Mouse (Mus musculus) myocyte (in vitro differentiated cells): ENCODE results near the gene Nucb2. TPM values are rescaled to one million over a fixed set of nuclear protein-coding genes. Genes with fewer than 3 reads are reported as not detected.

Experiments
- H3K27me3 ChIP-seq: one replicate; pipeline ENCODE4 v1.6.1; 2011; ENCODE audit not compliant: control insufficient read depth, insufficient read depth, insufficient read length
- H3K36me3 ChIP-seq: one replicate; pipeline ENCODE4 v1.6.1; 2011; ENCODE audit not compliant: control insufficient read depth, insufficient read depth
- H3K4me2 ChIP-seq: one replicate; pipeline ENCODE4 v1.6.1; 2011; ENCODE audit warnings: low read depth, control low read depth
- H3K4me3 ChIP-seq: one replicate; pipeline ENCODE4 v1.5.1; 2011; ENCODE audit warnings: mild to moderate bottlenecking, control low read depth, moderate library complexity
- H3K79me2 ChIP-seq: one replicate; pipeline ENCODE4 v1.6.1; 2011; ENCODE audit not compliant: control insufficient read depth, insufficient read depth
- H3ac ChIP-seq: one replicate; pipeline ENCODE4 v1.6.1; 2011; ENCODE audit not compliant: control insufficient read depth, insufficient read length
- CEBPB ChIP-seq: IDR thresholded peaks from 2 replicates; pipeline ENCODE4 v1.6.1; 2011; ENCODE audit warnings: mild to moderate bottlenecking, moderate library complexity; ENCODE audit not compliant: poor library complexity, insufficient read depth, severe bottlenecking
- E2F4 ChIP-seq: IDR thresholded peaks from one replicate; pipeline ENCODE4 v1.6.1; 2011; ENCODE audit warnings: mild to moderate bottlenecking, control low read depth, moderate library complexity; ENCODE audit not compliant: insufficient read depth
- MAX ChIP-seq: IDR thresholded peaks from one replicate; pipeline ENCODE4 v1.6.1; 2011; ENCODE audit warnings: low read depth, mild to moderate bottlenecking, control low read depth
- MYOD1 ChIP-seq, 3 experiments: IDR thresholded peaks; one replicate each; pipeline ENCODE4 v1.6.1; 2011; ENCODE audit warnings: control low read depth in 2 of 3, low read depth in 2 of 3, mild to moderate bottlenecking in 2 of 3, moderate library complexity in 1 of 3; ENCODE audit not compliant: insufficient read length in 2 of 3, control insufficient read depth in 1 of 3
- MYOG ChIP-seq, 3 experiments: IDR thresholded peaks; one replicate each; pipeline ENCODE4 v1.6.1; 2011; ENCODE audit warnings: control low read depth in 2 of 3, low read depth in 2 of 3, mild to moderate bottlenecking in 2 of 3; ENCODE audit not compliant: insufficient read length in 2 of 3, control insufficient read depth in 1 of 3, insufficient read depth in 1 of 3
- POLR2A ChIP-seq: IDR thresholded peaks from one replicate; pipeline ENCODE4 v1.6.1; 2011; ENCODE audit warnings: low read depth, mild to moderate bottlenecking, control low read depth, moderate library complexity; ENCODE audit not compliant: insufficient read length
- POLR2AphosphoS2 ChIP-seq: IDR thresholded peaks from one replicate; pipeline ENCODE4 v1.6.1; 2011; ENCODE audit warnings: low read depth, control low read depth; ENCODE audit not compliant: insufficient read length
- REST ChIP-seq: IDR thresholded peaks from one replicate; pipeline ENCODE4 v1.6.1; 2011; ENCODE audit warnings: mild to moderate bottlenecking, control low read depth, moderate library complexity; ENCODE audit not compliant: insufficient read depth, insufficient read length
- SRF ChIP-seq: IDR thresholded peaks from one replicate; pipeline ENCODE4 v1.6.1; 2011; ENCODE audit warnings: low read depth; ENCODE audit not compliant: control insufficient read depth, insufficient read length
- TCF12 ChIP-seq: IDR thresholded peaks from one replicate; pipeline ENCODE4 v1.6.1; 2011; ENCODE audit warnings: mild to moderate bottlenecking, control low read depth; ENCODE audit not compliant: poor library complexity, insufficient read depth, severe bottlenecking
- TCF3 ChIP-seq: IDR thresholded peaks from one replicate; pipeline ENCODE4 v1.6.1; 2011; ENCODE audit warnings: low read depth, control low read depth; ENCODE audit not compliant: insufficient read length
- USF1 ChIP-seq: IDR thresholded peaks from one replicate; pipeline ENCODE4 v1.6.1; 2011; ENCODE audit warnings: low read depth, mild to moderate bottlenecking, control low read depth, moderate library complexity
- polyA plus RNA-seq: library from polyadenylated mRNA; unstranded; fragments of >200 nt; fragmentation: generic; extraction: Trizol; gene quantifications from one replicate; pipeline ENCODE4 v1.2.1, GENCODE M21; 2012; ENCODE audit warnings: missing spikeins

Nucb2 gene
- polyA plus RNA-seq, 1 experiment: 4.5 TPM

- TF ChIP-seq TCF3 (no peak), CEBPB (no peak), TCF12 (no peak), SRF (no peak)
- no peaks in the 10 kb centered on the region for H3K36me3 ChIP-seq
- no peak overlapping the region for H3K4me3 ChIP-seq
- no peaks in the 10 kb centered on the region for H3K27me3 ChIP-seq
- H3K4me2 ChIP-seq: no peak overlapping the region
- H3ac ChIP-seq: no peak overlapping the region
- H3K79me2 ChIP-seq: no peaks in the 10 kb centered on the region
Measured at GRCm38 (mm10) chr7:116476264-116476663, 27.9 kb upstream of the Nucb2 start.

- H3K4me3 ChIP-seq: no peak overlapping the region
- H3K27me3 ChIP-seq: no peaks in the 10 kb centered on the region
- no peak overlapping the region for H3ac ChIP-seq
- no peaks in the 10 kb centered on the region for H3K79me2 ChIP-seq
- TF ChIP-seq SRF (no peak), USF1 (no peak), MAX (no peak), POLR2A (no peak), CEBPB (no peak), MYOG (IDR thresholded peaks at IDR 0.05; ENCODE audit: control insufficient read depth in 1 of 3, insufficient read depth in 1 of 3, insufficient read length in 2 of 3, low read depth in 2 of 3) (no peak), TCF3 (no peak), MYOD1 (IDR thresholded peaks at IDR 0.05; ENCODE audit: control insufficient read depth in 1 of 3, insufficient read length in 2 of 3, low read depth in 2 of 3) (no peak), POLR2AphosphoS2 (no peak), E2F4 (no peak), REST (no peak), TCF12 (no peak)
- H3K36me3 ChIP-seq: no peaks in the 10 kb centered on the region
- H3K4me2 ChIP-seq: no peak overlapping the region
Measured at GRCm38 (mm10) chr7:116483106-116483505, 21.1 kb upstream of the Nucb2 start.

GRCm38 (mm10) chr7:116483782-116484181 lies 20.4 kb upstream of the Nucb2 start:
- no peak for TF ChIP-seq POLR2A
- TF ChIP-seq MAX: no peak
- no peak for TF ChIP-seq REST
- no peak for TF ChIP-seq POLR2AphosphoS2
- no peak for TF ChIP-seq MYOD1 (IDR thresholded peaks at IDR 0.05; ENCODE audit: control insufficient read depth in 1 of 3, insufficient read length in 2 of 3, low read depth in 2 of 3)
- TF ChIP-seq SRF: no peak
- no peak for TF ChIP-seq MYOG (IDR thresholded peaks at IDR 0.05; ENCODE audit: control insufficient read depth in 1 of 3, insufficient read depth in 1 of 3, insufficient read length in 2 of 3, low read depth in 2 of 3)
- no peak for TF ChIP-seq TCF3
- TF ChIP-seq CEBPB: no peak
- no peak for TF ChIP-seq E2F4
- no peak for TF ChIP-seq TCF12
- TF ChIP-seq USF1: no peak

GRCm38 (mm10) chr7:116484213-116484612 lies 20.0 kb upstream of the Nucb2 start:
- no peak overlapping the region for H3K4me2 ChIP-seq

More at GRCm38 (mm10) chr7:116483782-116484181, 20.4 kb upstream of the Nucb2 start:
- no peaks in the 10 kb centered on the region for H3K36me3 ChIP-seq
- no peaks in the 10 kb centered on the region for H3K27me3 ChIP-seq
- H3K4me2 ChIP-seq: no peak overlapping the region
- H3K79me2 ChIP-seq: no peaks in the 10 kb centered on the region
- H3K4me3 ChIP-seq: no peak overlapping the region
- no peak overlapping the region for H3ac ChIP-seq

GRCm38 (mm10) chr7:116485062-116485601 lies 19.0 kb upstream of the Nucb2 start:
- Histone ChIP-seq H3K4me3 (no peak overlapping the region), H3K27me3 (no peaks in the 10 kb centered on the region), H3K36me3 (no peaks in the 10 kb centered on the region), H3K79me2 (no peaks in the 10 kb centered on the region), H3K4me2 (no peak overlapping the region), H3ac (no peak overlapping the region)
- no peak for TF ChIP-seq CEBPB
- TF ChIP-seq POLR2A: no peak
- TF ChIP-seq MYOG (IDR thresholded peaks at IDR 0.05; ENCODE audit: control insufficient read depth in 1 of 3, insufficient read depth in 1 of 3, insufficient read length in 2 of 3, low read depth in 2 of 3): no peak
- TF ChIP-seq SRF: no peak
- no peak for TF ChIP-seq MAX
- no peak for TF ChIP-seq REST
- TF ChIP-seq POLR2AphosphoS2: no peak
- no peak for TF ChIP-seq MYOD1 (IDR thresholded peaks at IDR 0.05; ENCODE audit: control insufficient read depth in 1 of 3, insufficient read length in 2 of 3, low read depth in 2 of 3)
- no peak for TF ChIP-seq USF1
- TF ChIP-seq TCF12: no peak
- TF ChIP-seq TCF3: no peak

More at GRCm38 (mm10) chr7:116484213-116484612, 20.0 kb upstream of the Nucb2 start:
- no peak overlapping the region for H3ac ChIP-seq
- H3K79me2 ChIP-seq: no peaks in the 10 kb centered on the region
- no peak overlapping the region for H3K4me3 ChIP-seq
- H3K27me3 ChIP-seq: no peaks in the 10 kb centered on the region
- TF ChIP-seq MYOG (IDR thresholded peaks at IDR 0.05; ENCODE audit: control insufficient read depth in 1 of 3, insufficient read depth in 1 of 3, insufficient read length in 2 of 3, low read depth in 2 of 3): no peak
- TF ChIP-seq MAX: no peak
- H3K36me3 ChIP-seq: no peaks in the 10 kb centered on the region
